Mouse (Mus musculus) bone marrow, adult 2 months (tissue): ENCODE data around the gene Trmt2a.

Experiments used
- CTCF ChIP-seq: fragments of 200-500 bp; IDR thresholded peaks from 2 replicates; pipeline ENCODE4 v1.5.1; 2011; ENCODE audit warnings: low read length, control low read depth; ENCODE audit not compliant: control insufficient read depth, insufficient read depth
- POLR2A ChIP-seq: fragments of 200-500 bp; IDR thresholded peaks from 2 replicates; pipeline ENCODE4 v1.6.1; 2011; ENCODE audit warnings: low read depth, mild to moderate bottlenecking, control low read depth, low read length, borderline replicate concordance; ENCODE audit not compliant: control insufficient read depth

DNA sequence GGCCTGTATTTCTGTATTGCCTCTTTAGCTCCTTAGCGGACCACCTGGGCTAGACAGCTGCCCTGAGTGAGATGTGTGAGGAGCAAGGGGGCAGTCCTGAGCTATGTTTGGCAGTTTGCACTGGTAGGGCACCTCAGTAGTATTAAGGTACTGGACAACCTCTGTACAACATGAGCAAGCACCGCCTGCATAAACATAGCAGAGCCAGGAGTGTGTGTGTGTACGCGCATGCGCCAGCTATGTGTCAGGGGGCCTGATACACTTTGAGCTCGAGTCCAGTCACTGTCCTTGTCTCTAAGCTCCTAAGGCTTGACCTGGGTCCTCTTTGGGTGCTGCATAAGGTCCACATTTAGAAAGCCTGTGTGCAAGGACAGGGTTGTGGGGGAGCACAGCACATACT, 17.9 kb upstream of the Trmt2a start:
- no peak for TF ChIP-seq CTCF
- TF ChIP-seq POLR2A = no peak
